Mouse (Mus musculus) embryonic facial prominence, embryonic 14.5 days (tissue): ENCODE measurements at regions not wholly inside any gene's neighbourhood (a gene's known extent, or its start where the extent isn't known, plus 50 kb on each side); places are given as distances from the start of the nearest gene placed in this dataset.

ENCODE experiments used
- ATAC-seq: fragments of 200-750 bp; cut with Nextera tagmentation; 2 replicates; pipeline ENCODE4 v1.8.0; 2017; ENCODE audit warnings: low read depth, moderate number of reproducible peaks, moderate TSS enrichment
- DNase-seq: peaks from one replicate; pipeline ENCODE4 v3.0.0-alpha.2; 2015; ENCODE audit warnings: low spot score
- H3K27ac ChIP-seq: fragments of 300-500 bp; sonication (generic); replicated peaks from 2 replicates; pipeline ENCODE4 v1.5.1; 2014; ENCODE audit warnings: low read depth, mild to moderate bottlenecking, low read length, moderate library complexity
- H3K27me3 ChIP-seq: fragments of 300-500 bp; sonication (generic); replicated peaks from 2 replicates; pipeline ENCODE4 v1.6.1; 2014; ENCODE audit warnings: low read length; ENCODE audit not compliant: control insufficient read depth, insufficient read depth
- H3K36me3 ChIP-seq: fragments of 300-500 bp; sonication (generic); 2 replicates; pipeline ENCODE4 v1.6.1; 2014; ENCODE audit warnings: low read length, mixed read lengths; ENCODE audit not compliant: control insufficient read depth, insufficient read depth
- H3K4me1 ChIP-seq: fragments of 300-500 bp; sonication (generic); 2 replicates; pipeline ENCODE4 v1.6.1; 2014; ENCODE audit warnings: antibody characterized with exemption, low read length; ENCODE audit not compliant: control insufficient read depth, insufficient read depth
- H3K4me2 ChIP-seq: fragments of 300-500 bp; sonication (generic); 2 replicates; pipeline ENCODE4 v1.6.1; 2014; ENCODE audit warnings: low read depth, mild to moderate bottlenecking, low read length, moderate library complexity, mixed read lengths
- H3K4me3 ChIP-seq: fragments of 300-500 bp; sonication (generic); 2 replicates; pipeline ENCODE4 v1.5.1; 2014; ENCODE audit warnings: low read depth, mild to moderate bottlenecking, low read length
- H3K9ac ChIP-seq: fragments of 300-500 bp; sonication (generic); 2 replicates; pipeline ENCODE4 v1.6.1; 2014; ENCODE audit warnings: low read depth, mild to moderate bottlenecking, low read length, moderate library complexity, mixed read lengths
- H3K9me3 ChIP-seq: fragments of 300-500 bp; sonication (generic); 2 replicates; pipeline ENCODE4 v1.6.1; 2016; ENCODE audit warnings: low read length; ENCODE audit not compliant: control insufficient read depth
- WGBS: fragments of 180-500 bp; shearing (Covaris S2); extraction: QIAGEN DNeasy Blood & Tissue Kit; methylation state at CpG from one replicate; pipeline ENCODE4 v1.1.7; 2014; 5-methylcytosine and 5-hydroxymethylcytosine counted together

DNA sequence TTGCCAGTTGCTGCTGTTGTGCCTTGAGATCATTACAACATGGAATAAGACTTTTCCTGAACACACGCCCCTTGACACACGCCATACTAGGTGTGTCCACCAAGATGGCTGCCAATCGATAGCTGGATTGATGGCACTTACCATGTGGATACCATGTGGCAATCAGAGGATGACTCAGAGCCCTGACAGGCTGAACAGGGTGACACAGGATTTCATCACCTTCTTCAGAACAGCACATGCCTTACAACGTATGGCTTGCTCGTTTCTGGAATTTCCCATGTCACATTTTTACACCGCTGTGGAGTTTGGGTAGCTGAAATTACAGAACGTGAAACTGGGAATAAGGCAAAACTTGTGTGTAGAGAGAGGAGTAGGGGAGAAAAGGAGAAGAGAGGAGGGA lies 92.9 kb downstream of the Psmg1 start:
- WGBS = 68% methylated on average over 7 of the region's 7 CpGs
- Histone ChIP-seq H3K9ac (no peak overlapping the region), H3K4me3 (no peak overlapping the region), H3K4me2 (no peak overlapping the region), H3K9me3 (no peaks in the 10 kb centered on the region), H3K36me3 (no peaks in the 10 kb centered on the region), H3K27me3 (no peaks in the 10 kb centered on the region), H3K27ac (no peak overlapping the region), H3K4me1 (no peaks in the 10 kb centered on the region)
- DNase-seq = no peak
- ATAC-seq = no peak

DNA sequence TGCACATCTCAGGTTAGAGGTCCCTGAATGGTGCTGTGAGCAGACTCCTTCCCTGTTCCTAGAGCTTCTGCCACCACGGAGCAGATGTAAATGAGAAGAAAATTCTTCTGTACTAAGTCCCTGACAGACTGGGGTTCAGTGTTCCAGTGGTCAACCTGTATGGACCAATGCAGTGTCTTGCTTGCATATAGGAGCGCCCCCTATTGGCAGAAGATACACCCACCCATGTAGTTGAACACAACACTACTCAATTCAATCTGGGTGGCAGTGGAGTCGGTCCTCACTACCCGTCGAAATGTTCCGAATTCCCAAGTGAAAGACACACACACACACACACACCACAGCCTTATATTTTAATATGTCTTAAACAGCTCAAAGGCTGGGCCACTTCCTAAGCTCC lies 94.6 kb downstream of the Psmg1 start:
- WGBS = 76% methylated on average over 6 of the region's 6 CpGs

DNA sequence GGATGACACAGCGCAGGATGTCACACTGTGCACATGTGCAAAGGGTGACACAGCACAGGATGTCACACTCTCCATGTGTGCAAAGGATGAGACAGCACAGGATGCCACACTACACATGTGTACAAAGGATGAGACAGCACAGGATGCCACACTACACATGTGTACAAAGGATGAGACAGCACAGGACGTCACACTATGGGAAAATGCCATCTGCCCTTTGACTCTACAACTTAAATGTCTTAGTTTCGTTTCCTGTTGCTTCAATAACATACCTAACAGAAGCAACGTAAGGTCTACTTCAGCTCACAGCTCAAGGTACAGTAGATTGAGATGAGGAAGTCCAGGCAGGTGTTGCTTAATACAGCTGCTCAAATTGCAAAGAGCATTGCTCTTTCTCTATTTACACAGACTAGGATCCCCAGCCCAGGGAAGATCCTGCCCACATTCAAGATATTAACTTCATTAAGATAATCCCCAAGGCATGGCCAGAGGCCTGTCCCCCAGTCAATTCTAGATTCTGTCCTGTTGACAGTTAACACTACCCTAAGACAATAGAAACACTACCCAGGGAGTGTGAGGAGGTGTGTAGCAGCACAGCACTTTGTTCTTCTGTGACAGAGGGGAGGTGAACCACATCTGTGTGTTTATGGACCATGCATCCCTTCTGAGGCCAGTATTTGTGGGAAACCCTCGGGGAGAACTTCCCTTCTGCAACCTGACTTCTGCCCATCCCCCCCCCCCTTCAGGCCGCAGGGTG lies 97.0 kb downstream of the Psmg1 start:
- peaks cover 5% of the 10 kb centered on the region; the same call in 1 of the 2 replicates for H3K4me1 ChIP-seq
- no peaks in the 10 kb centered on the region for H3K36me3 ChIP-seq
- no peak overlapping the region for H3K4me2 ChIP-seq
- no peak overlapping the region for H3K4me3 ChIP-seq
- H3K27me3 ChIP-seq = no peaks in the 10 kb centered on the region
- H3K9me3 ChIP-seq = no peaks in the 10 kb centered on the region
- 80% methylated on average over 5 of the region's 6 CpGs for WGBS
- H3K27ac ChIP-seq = no peak overlapping the region
- no peak overlapping the region for H3K9ac ChIP-seq
- DNase-seq (no peak), ATAC-seq (no peak)

More for the DNA sequence above, 94.6 kb downstream of the Psmg1 start:
- no peak overlapping the region for H3K9ac ChIP-seq
- no peak overlapping the region for H3K27ac ChIP-seq
- DNase-seq (no peak), ATAC-seq (no peak)
- H3K36me3 ChIP-seq = no peaks in the 10 kb centered on the region
- peaks cover 5% of the 10 kb centered on the region; the same call in 1 of the 2 replicates for H3K4me1 ChIP-seq
- no peak overlapping the region for H3K4me2 ChIP-seq
- no peak overlapping the region for H3K4me3 ChIP-seq
- no peaks in the 10 kb centered on the region for H3K27me3 ChIP-seq
- H3K9me3 ChIP-seq = no peaks in the 10 kb centered on the region

DNA sequence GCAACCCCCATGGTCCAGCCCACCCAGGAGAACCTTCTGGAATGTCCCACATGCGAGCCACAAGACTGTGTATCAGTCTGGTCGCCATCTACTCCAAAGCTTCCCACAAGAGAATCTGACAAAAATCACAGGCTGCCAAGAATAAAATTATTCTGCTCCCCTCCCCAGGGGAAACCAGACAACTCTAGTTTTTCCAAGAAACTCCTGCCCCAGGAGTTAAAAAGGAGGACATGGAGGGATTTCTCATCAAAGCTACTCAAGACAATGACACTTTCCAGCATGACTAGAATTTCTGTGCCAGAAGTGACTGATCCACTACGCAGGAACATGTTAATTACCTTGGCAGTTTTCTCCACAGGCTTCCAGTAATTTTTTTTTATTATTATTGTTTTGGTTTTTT lies 98.4 kb downstream of the Psmg1 start:
- Histone ChIP-seq H3K36me3 (no peaks in the 10 kb centered on the region), H3K4me3 (no peak overlapping the region), H3K4me1 (peaks cover 5% of the 10 kb centered on the region; the same call in 1 of the 2 replicates), H3K4me2 (no peak overlapping the region), H3K27me3 (no peaks in the 10 kb centered on the region), H3K9me3 (no peaks in the 10 kb centered on the region), H3K27ac (no peak overlapping the region), H3K9ac (no peak overlapping the region)
- ATAC-seq (no peak), DNase-seq (no peak)
- 52% methylated on average over 3 of the region's 3 CpGs for WGBS

DNA sequence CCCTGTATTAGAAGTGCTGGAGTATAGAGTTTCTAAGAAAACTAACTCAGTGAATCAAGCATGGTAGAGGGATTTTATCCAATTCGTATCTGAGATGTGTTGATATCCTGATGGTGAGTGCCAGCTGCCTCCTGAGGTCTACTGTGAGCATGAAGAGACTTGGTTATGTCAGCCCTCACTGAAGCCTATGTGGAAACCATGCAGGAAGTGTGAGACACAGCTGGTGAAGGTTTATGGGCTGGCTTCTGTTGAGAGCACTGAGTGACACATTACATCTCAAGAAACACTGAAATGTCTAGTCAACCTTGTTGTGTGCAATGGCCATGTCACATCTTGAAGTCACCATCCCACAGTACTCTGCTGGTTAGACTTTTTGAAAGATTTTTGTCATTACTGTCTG lies 104.6 kb downstream of the Psmg1 start:
- WGBS = 62% methylated on average over 1 of the region's 1 CpGs
- no peak for ATAC-seq
- Histone ChIP-seq H3K4me3 (no peak overlapping the region), H3K27ac (no peak overlapping the region), H3K4me1 (no peaks in the 10 kb centered on the region), H3K36me3 (no peaks in the 10 kb centered on the region), H3K9ac (no peak overlapping the region), H3K4me2 (no peak overlapping the region), H3K9me3 (no peaks in the 10 kb centered on the region), H3K27me3 (no peaks in the 10 kb centered on the region)
- no peak for DNase-seq

DNA sequence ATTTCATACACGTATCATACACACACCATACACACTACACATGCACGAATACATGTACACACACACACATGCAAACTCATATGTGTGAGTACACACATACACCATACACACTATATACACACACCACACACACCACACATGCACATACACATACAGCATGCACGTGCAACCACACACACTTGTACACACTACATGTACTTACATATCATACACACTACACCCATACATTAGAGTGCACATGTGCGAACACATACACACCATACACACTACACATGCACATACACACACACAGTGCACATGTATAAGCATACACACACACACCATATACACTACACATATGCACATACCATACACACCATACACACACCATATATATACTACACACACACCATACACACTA lies 117.5 kb downstream of the Psmg1 start:
- Histone ChIP-seq H3K4me2 (no peak overlapping the region), H3K36me3 (no peaks in the 10 kb centered on the region), H3K27ac (no peak overlapping the region), H3K27me3 (no peaks in the 10 kb centered on the region), H3K4me1 (0 out of 2 replicates have a peak, but pooled peaks cover 5% of the 10 kb centered on the region), H3K9me3 (no peaks in the 10 kb centered on the region), H3K4me3 (no peak overlapping the region), H3K9ac (no peak overlapping the region)
- WGBS = 93% methylated on average over 4 of the region's 4 CpGs
- no peak for ATAC-seq
- no peak for DNase-seq

DNA sequence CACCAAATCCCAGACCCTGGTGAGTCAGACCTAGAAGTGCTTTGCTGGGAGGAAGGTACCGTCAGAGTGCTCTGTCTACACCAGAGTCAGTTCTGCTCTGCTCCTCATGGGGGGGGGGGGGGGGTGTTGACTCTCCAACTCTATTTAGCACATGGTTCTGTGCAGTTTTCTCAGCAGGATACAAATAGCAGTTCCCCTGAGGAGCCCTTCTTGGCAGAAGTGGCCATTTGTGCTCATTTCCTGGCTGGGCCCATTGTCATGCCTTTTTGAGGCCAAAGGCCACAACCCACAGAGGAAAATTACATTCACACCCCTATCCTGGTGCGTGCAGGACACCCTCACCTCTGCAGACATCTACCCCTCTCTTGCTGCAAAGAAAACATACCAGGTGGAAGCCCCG lies 118.3 kb downstream of the Psmg1 start:
- DNase-seq (peak; percentile 35), ATAC-seq (no peak)
- Histone ChIP-seq H3K9me3 (no peaks in the 10 kb centered on the region), H3K36me3 (no peaks in the 10 kb centered on the region), H3K4me1 (0 out of 2 replicates have a peak, but pooled peaks cover 5% of the 10 kb centered on the region), H3K27me3 (no peaks in the 10 kb centered on the region), H3K4me3 (no peak overlapping the region), H3K4me2 (no peak overlapping the region), H3K27ac (no peak overlapping the region), H3K9ac (no peak overlapping the region)
- WGBS = 55% methylated on average over 3 of the region's 3 CpGs

DNA sequence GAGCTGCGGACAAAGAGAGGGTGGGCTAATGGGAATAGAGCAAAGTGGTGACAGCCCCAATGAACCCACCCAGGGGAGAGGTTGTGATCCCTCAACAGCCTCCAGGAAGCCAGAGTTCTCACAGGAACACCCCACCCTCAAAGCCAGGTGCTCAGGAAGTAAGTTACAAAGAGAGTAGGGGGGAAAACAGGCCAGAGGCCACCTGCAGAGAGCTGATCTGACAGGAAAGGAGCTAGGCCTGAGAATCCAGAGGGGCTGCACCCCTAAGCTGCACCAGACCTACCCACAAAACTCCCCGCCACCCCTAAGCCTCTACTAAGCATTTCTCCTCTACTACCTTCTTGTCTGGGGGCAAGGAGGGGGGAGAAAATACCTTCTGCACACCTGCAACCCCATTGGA lies 120.5 kb downstream of the Psmg1 start:
- H3K9me3 ChIP-seq = no peaks in the 10 kb centered on the region
- H3K4me1 ChIP-seq = 0 out of 2 replicates have a peak, but pooled peaks cover 5% of the 10 kb centered on the region
- no peak overlapping the region for H3K27ac ChIP-seq
- H3K9ac ChIP-seq = no peak overlapping the region
- H3K4me2 ChIP-seq = no peak overlapping the region
- no peak for ATAC-seq
- 69% methylated on average over 2 of the region's 2 CpGs for WGBS
- DNase-seq = no peak
- H3K27me3 ChIP-seq = no peaks in the 10 kb centered on the region
- H3K36me3 ChIP-seq = no peaks in the 10 kb centered on the region
- H3K4me3 ChIP-seq = no peak overlapping the region

DNA sequence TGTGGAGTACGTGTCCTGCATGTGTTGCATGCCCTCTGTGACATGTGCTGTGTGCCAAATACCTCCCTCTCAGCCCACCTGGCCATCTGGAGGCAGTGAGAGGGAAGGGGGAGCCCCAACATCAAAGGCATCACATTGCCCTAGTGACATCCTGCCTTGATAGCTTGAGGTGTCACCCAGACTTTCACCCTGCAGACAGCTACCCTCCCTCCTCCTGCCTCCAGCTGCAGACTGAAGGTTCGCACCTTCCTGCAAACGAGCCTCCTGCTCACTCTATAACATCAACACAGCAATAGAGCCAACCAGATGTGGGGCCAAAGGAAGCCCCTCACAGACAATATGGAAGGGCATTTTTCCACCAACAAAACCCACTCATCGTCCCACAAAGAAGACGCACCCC lies 121.3 kb downstream of the Psmg1 start:
- Histone ChIP-seq H3K9ac (no peak overlapping the region; the same call in 1 of the 2 replicates), H3K9me3 (no peaks in the 10 kb centered on the region), H3K27ac (no peak overlapping the region), H3K4me1 (0 out of 2 replicates have a peak, but pooled peaks cover 5% of the 10 kb centered on the region), H3K27me3 (no peaks in the 10 kb centered on the region), H3K4me3 (no peak overlapping the region), H3K36me3 (no peaks in the 10 kb centered on the region), H3K4me2 (no peak overlapping the region)
- DNase-seq (no peak), ATAC-seq (no peak)
- WGBS = 56% methylated on average over 5 of the region's 5 CpGs
